Mouse (Mus musculus) hindbrain, embryonic 13.5 days (tissue): ENCODE results near the gene Paip2b. TPM values are rescaled to one million over a fixed set of nuclear protein-coding genes. Genes with fewer than 3 reads are reported as not detected.
"Not testable (repeated sequence)": the region's sequence is repeated elsewhere in the genome, so short reads cannot be mapped to it uniquely, and the experiment has no call there.

ENCODE experiments used
- ATAC-seq: fragments of 200-750 bp; cut with Nextera tagmentation; 2 replicates; pipeline ENCODE4 v1.8.0; 2017; ENCODE audit warnings: moderate TSS enrichment; ENCODE audit not compliant: low FRiP score
- H3K27ac ChIP-seq: fragments of 300-500 bp; sonication (generic); 2 replicates; pipeline ENCODE4 v1.5.1; 2015; ENCODE audit warnings: inconsistent platforms, mild to moderate bottlenecking, moderate library complexity
- H3K27me3 ChIP-seq: fragments of 300-500 bp; sonication (generic); 2 replicates; pipeline ENCODE4 v1.6.1; 2015; ENCODE audit warnings: mild to moderate bottlenecking, inconsistent platforms
- H3K36me3 ChIP-seq: fragments of 300-500 bp; sonication (generic); 2 replicates; pipeline ENCODE4 v1.6.1; 2015; ENCODE audit warnings: mild to moderate bottlenecking, inconsistent platforms
- H3K4me1 ChIP-seq: fragments of 300-500 bp; sonication (generic); replicated peaks from 2 replicates; pipeline ENCODE4 v1.6.1; 2015; ENCODE audit warnings: inconsistent platforms
- H3K4me2 ChIP-seq: fragments of 300-500 bp; sonication (generic); 2 replicates; pipeline ENCODE4 v1.6.1; 2015; ENCODE audit warnings: inconsistent platforms, mild to moderate bottlenecking, moderate library complexity
- H3K4me3 ChIP-seq: fragments of 300-500 bp; sonication (generic); 2 replicates; pipeline ENCODE4 v1.5.1; 2015; ENCODE audit warnings: mild to moderate bottlenecking, inconsistent platforms
- H3K9ac ChIP-seq: fragments of 300-500 bp; sonication (generic); 2 replicates; pipeline ENCODE4 v1.6.1; 2015; ENCODE audit warnings: mild to moderate bottlenecking, inconsistent platforms
- H3K9me3 ChIP-seq: fragments of 300-500 bp; sonication (generic); 2 replicates; pipeline ENCODE4 v1.6.1; 2016; ENCODE audit warnings: inconsistent platforms
- WGBS: fragments of 180-500 bp; shearing (Covaris S2); methylation state at CpG from one replicate; pipeline ENCODE4 v1.1.7; 2015; 5-methylcytosine and 5-hydroxymethylcytosine counted together
- polyA plus RNA-seq: library from polyadenylated mRNA; unstranded; fragments of >200 nt; fragmentation: Nextera tagmentation; extraction: Ambion mirVana; gene quantifications from 2 replicates; pipeline ENCODE4 v1.2.1, GENCODE M21; 2015

Paip2b gene
- polyA plus RNA-seq, 1 experiment from 2014 or later, result 25.3 TPM

- no peak for ATAC-seq
- Histone ChIP-seq H3K9ac (no peak overlapping the region), H3K27me3 (no peaks in the 10 kb centered on the region), H3K27ac (no peak overlapping the region), H3K36me3 (no peaks in the 10 kb centered on the region), H3K9me3 (no peaks in the 10 kb centered on the region), H3K4me2 (no peak overlapping the region), H3K4me3 (no peak overlapping the region), H3K4me1 (no peaks in the 10 kb centered on the region)
- 97% methylated on average over 2 of the region's 2 CpGs for WGBS
Measured at GRCm38 (mm10) chr6:83838046-83838445, 6.5 kb upstream of the Paip2b start.

- no peak overlapping the region for H3K4me2 ChIP-seq
- no peak overlapping the region for H3K9ac ChIP-seq
- H3K9me3 ChIP-seq, result no peaks in the 10 kb centered on the region
- H3K36me3 ChIP-seq, result no peaks in the 10 kb centered on the region
- H3K4me3 ChIP-seq, result no peak overlapping the region
- 70% methylated on average over 2 of the region's 2 CpGs for WGBS
- peaks cover 4% of the 10 kb centered on the region; the same call in 1 of the 2 replicates for H3K4me1 ChIP-seq
- H3K27me3 ChIP-seq, result no peaks in the 10 kb centered on the region
- no peak for ATAC-seq
- no peak overlapping the region for H3K27ac ChIP-seq
Measured at GRCm38 (mm10) chr6:83836826-83837225, 5.3 kb upstream of the Paip2b start.

GRCm38 (mm10) chr6:83832393-83832792 is 852 bp upstream of the Paip2b start:
- H3K9me3 ChIP-seq, ATAC-seq, H3K27me3 ChIP-seq, H3K36me3 ChIP-seq: not testable (repeated sequence)
- peak overlapping the region; percentile 51 for H3K4me2 ChIP-seq
- peak overlapping the region; percentile 5; the same call in 1 of the 2 replicates for H3K9ac ChIP-seq
- H3K4me1 ChIP-seq, result peaks cover 19% of the 10 kb centered on the region
- 67% methylated on average over 1 of the region's 1 CpGs for WGBS
- H3K4me3 ChIP-seq, result peak overlapping the region; percentile 20
- H3K27ac ChIP-seq, result peak overlapping the region; percentile 65

GRCm38 (mm10) chr6:83830941-83831605 is 468 bp downstream of the Paip2b start:
- peak; percentile 90 for ATAC-seq
- H3K9ac ChIP-seq, result peak overlapping the region; percentile 80
- peak overlapping the region; percentile 62 for H3K4me2 ChIP-seq
- 2% methylated on average over 35 of the region's 35 CpGs for WGBS
- H3K4me1 ChIP-seq, result peaks cover 19% of the 10 kb centered on the region
- peak overlapping the region; percentile 72 for H3K4me3 ChIP-seq
- H3K27me3 ChIP-seq, result no peaks in the 10 kb centered on the region
- H3K36me3 ChIP-seq, result no peaks in the 10 kb centered on the region
- no peaks in the 10 kb centered on the region for H3K9me3 ChIP-seq
- H3K27ac ChIP-seq, result peak overlapping the region; percentile 93

GRCm38 (mm10) chr6:83821856-83822255 is 9.7 kb downstream of the Paip2b start:
- no peak overlapping the region for H3K4me2 ChIP-seq

GRCm38 (mm10) chr6:83820727-83821515 is 10.6 kb downstream of the Paip2b start:
- Histone ChIP-seq H3K36me3 (peaks cover 13% of the 10 kb centered on the region), H3K4me3 (no peak overlapping the region), H3K27ac (no peak overlapping the region), H3K4me1 (peaks cover 3% of the 10 kb centered on the region; the same call in 1 of the 2 replicates), H3K9me3 (no peaks in the 10 kb centered on the region), H3K9ac (no peak overlapping the region), H3K4me2 (no peak overlapping the region), H3K27me3 (no peaks in the 10 kb centered on the region)
- WGBS, result 92% methylated on average over 2 of the region's 2 CpGs
- ATAC-seq, result no peak

More at GRCm38 (mm10) chr6:83821856-83822255, 9.7 kb downstream of the Paip2b start:
- Histone ChIP-seq H3K4me1 (peaks cover 3% of the 10 kb centered on the region; the same call in 1 of the 2 replicates), H3K9me3 (no peaks in the 10 kb centered on the region), H3K4me3 (no peak overlapping the region), H3K36me3 (peaks cover 8% of the 10 kb centered on the region), H3K27me3 (no peaks in the 10 kb centered on the region), H3K27ac (no peak overlapping the region), H3K9ac (no peak overlapping the region)
- ATAC-seq, result no peak
- WGBS, result 51% methylated on average over 2 of the region's 2 CpGs

DNA sequence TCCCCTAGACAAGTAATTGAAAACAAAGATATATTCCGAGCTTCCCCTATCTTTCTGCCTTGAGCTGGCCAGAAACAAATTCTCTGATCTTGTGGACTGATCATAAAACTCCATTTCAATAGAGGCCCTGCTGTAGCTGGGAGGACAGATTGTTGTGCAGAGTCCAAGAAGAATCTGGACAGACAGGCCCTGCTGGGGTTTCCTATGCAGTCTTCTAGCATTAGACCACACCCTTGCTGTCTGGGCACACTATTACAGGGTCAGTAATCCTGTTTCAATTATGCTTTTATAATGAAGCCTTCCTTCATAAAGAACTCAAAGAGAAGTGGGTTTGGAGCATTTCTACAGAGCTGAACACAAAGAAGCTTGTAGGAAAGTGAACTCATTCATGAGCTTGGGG is 12.5 kb downstream of the Paip2b start:
- Histone ChIP-seq H3K9me3 (no peaks in the 10 kb centered on the region), H3K4me3 (no peak overlapping the region), H3K4me1 (peaks cover 3% of the 10 kb centered on the region; the same call in 1 of the 2 replicates), H3K9ac (no peak overlapping the region), H3K27ac (no peak overlapping the region), H3K4me2 (no peak overlapping the region), H3K36me3 (peaks cover 21% of the 10 kb centered on the region), H3K27me3 (no peaks in the 10 kb centered on the region)
- 76% methylated on average over 1 of the region's 1 CpGs for WGBS
- ATAC-seq, result no peak

DNA sequence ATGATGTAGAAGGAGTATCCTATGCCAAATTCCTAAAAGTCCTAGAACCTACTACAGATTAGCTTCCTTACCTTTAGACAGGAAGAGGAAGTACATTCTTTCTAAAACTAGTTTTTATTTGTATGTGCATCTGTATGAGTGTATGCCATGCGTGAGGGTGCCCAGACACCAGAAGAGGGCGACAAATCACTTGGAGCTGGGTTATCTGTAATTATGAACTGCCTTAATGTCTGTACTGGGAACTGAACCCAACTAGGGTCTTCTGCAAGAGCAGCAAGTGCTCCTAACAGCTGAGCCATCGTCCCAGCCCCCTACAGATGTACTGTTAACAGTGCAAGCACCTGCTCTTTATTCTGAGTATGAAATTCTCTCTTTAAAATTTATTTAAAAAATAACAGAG is 15.7 kb downstream of the Paip2b start:
- no peak overlapping the region for H3K9ac ChIP-seq
- peaks cover 42% of the 10 kb centered on the region for H3K36me3 ChIP-seq
- H3K9me3 ChIP-seq, result no peaks in the 10 kb centered on the region
- WGBS, result 94% methylated on average over 3 of the region's 3 CpGs
- no peaks in the 10 kb centered on the region for H3K4me1 ChIP-seq
- ATAC-seq, result no peak
- no peaks in the 10 kb centered on the region for H3K27me3 ChIP-seq
- H3K27ac ChIP-seq, result no peak overlapping the region
- no peak overlapping the region for H3K4me2 ChIP-seq
- H3K4me3 ChIP-seq, result no peak overlapping the region

- Histone ChIP-seq H3K4me1 (0 out of 2 replicates have a peak, but pooled peaks cover 3% of the 10 kb centered on the region), H3K36me3 (peaks cover 78% of the 10 kb centered on the region), H3K9me3 (no peaks in the 10 kb centered on the region), H3K27me3 (no peaks in the 10 kb centered on the region), H3K9ac (no peak overlapping the region), H3K4me2 (no peak overlapping the region), H3K4me3 (no peak overlapping the region), H3K27ac (no peak overlapping the region)
- no peak for ATAC-seq
- 92% methylated on average over 3 of the region's 3 CpGs for WGBS
Measured at GRCm38 (mm10) chr6:83802846-83803245, 28.7 kb downstream of the Paip2b start.

DNA sequence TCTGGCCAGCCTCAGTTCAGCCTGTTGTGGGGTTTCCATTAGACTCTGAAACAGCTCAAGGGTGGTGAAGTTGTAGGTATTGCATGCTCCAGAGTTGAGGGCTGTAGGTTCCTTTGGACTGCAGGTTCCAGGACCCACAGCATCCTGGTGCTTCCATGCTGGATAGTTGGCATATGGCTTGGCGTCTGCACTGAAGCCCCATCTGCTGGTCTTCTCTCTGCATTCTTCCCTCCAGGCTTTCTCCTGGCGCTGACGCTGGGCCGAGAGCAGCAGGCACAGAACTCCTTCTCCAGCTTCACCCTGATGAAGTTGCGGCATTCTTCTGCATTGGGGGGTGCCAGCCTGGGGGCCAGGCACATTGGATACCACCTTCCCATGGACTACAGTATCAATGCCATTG is 29.5 kb downstream of the Paip2b start:
- Histone ChIP-seq H3K9ac (no peak overlapping the region), H3K27me3 (no peaks in the 10 kb centered on the region), H3K4me2 (no peak overlapping the region), H3K4me3 (no peak overlapping the region), H3K9me3 (no peaks in the 10 kb centered on the region), H3K36me3 (peaks cover 73% of the 10 kb centered on the region), H3K4me1 (peaks cover 6% of the 10 kb centered on the region; the same call in 1 of the 2 replicates), H3K27ac (no peak overlapping the region)
- ATAC-seq, result no peak
- 92% methylated on average over 5 of the region's 5 CpGs for WGBS

DNA sequence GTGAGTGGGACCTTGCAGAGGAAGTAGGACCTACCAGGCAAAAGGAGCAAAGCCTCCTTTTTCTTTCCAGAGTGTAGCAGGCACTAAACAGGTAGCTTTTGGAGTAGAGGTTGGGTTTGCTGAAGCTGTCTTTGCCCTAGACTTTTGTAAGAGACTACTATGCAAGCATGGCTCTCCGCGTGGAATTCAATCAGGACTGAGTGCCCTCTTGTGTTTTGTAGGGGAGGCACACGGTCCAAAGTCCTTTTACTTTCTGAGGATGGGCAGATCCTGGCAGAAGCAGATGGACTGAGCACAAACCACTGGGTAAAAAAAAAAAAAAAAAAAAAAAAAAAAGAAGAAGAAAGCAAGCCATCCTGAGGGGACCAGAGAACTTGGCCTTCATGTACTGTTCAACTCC is 34.9 kb downstream of the Paip2b start:
- peak overlapping the region; percentile 85; the same call in 1 of the 2 replicates for H3K4me2 ChIP-seq
- H3K36me3 ChIP-seq, result peaks cover 38% of the 10 kb centered on the region
- no peak overlapping the region for H3K9ac ChIP-seq
- H3K27me3 ChIP-seq, result 0 out of 2 replicates have a peak, but pooled peaks cover 7% of the 10 kb centered on the region
- H3K4me1 ChIP-seq, result peaks cover 24% of the 10 kb centered on the region
- no peaks in the 10 kb centered on the region for H3K9me3 ChIP-seq
- no peak overlapping the region for H3K4me3 ChIP-seq
- no peak overlapping the region for H3K27ac ChIP-seq
- no peak for ATAC-seq
- WGBS, result 63% methylated on average over 3 of the region's 3 CpGs

- 0 out of 2 replicates have a peak, but pooled peaks cover 12% of the 10 kb centered on the region for H3K27me3 ChIP-seq
- no peaks in the 10 kb centered on the region for H3K9me3 ChIP-seq
- peak overlapping the region; percentile 98 for H3K27ac ChIP-seq
- peak; percentile 55 for ATAC-seq
- H3K36me3 ChIP-seq, result peaks cover 26% of the 10 kb centered on the region
- peak overlapping the region; percentile 73 for H3K4me3 ChIP-seq
- H3K4me1 ChIP-seq, result peaks cover 24% of the 10 kb centered on the region
- WGBS, result 11% methylated on average over 13 of the region's 13 CpGs
- H3K4me2 ChIP-seq, result peak overlapping the region; percentile 85
- H3K9ac ChIP-seq, result peak overlapping the region; percentile 91
Measured at GRCm38 (mm10) chr6:83795492-83795900, 36.0 kb downstream of the Paip2b start.
